ENCODE assay signal across 27 mouse cellular contexts in genomic region chr6:142847914-142848674, GRCm38 (mm10). TPM values are rescaled to one million over a fixed set of nuclear protein-coding genes. Genes with fewer than 3 reads are reported as not detected.
DNase-seq lines count a peak whose midpoint lies in the region; ATAC-seq lines count a peak whose summit lies in the region.
"Had no signal": no experiment of that assay in that cellular context is flagged by ENCODE, and none has a peak within 500 bp of the region (broad histone marks: within the 10 kb centered on the region; RNA-seq: fewer than 3 reads in every experiment).

No protein-coding gene starts in this region.

- WGBS in embryonic facial prominence, embryonic 10.5 days: 83% methylated on average over 8 of the region's 8 CpGs

- H3K4me1 ChIP-seq in embryonic facial prominence, embryonic 10.5 days: no peaks in the 10 kb centered on the region
- H3K4me1 ChIP-seq: embryonic facial prominence, embryonic 12.5 days; limb, embryonic 13.5 days; liver, embryonic 13.5 days had no signal

- DNase-seq in frontal cortex, postnatal 25 days (ENCODE audit: low spot score in 2 of 2): no peak
- peak; percentile 36 for DNase-seq in thymus, postnatal 0 days (ENCODE audit: low spot score)
- no peak for DNase-seq in thymus, postnatal 4 days
- no peak for DNase-seq in embryonic facial prominence, embryonic 10.5 days (ENCODE audit: low spot score)
- no peak for DNase-seq in Muller cell, postnatal 12 days (ENCODE audit: inconsistent ontology term)
- DNase-seq in kidney, adult 18-20 months: no peak
- DNase-seq: adrenal gland, postnatal 25 days; cerebellum, adult 11 months; cerebellum, adult 9-11 months; heart, adult 18-20 months; kidney, adult 9 months; kidney, postnatal 14 days; liver, embryonic 13.5 days; lung, embryonic 14.5 days; lung, postnatal 36 days had no signal

- H3K27ac ChIP-seq in embryonic facial prominence, embryonic 10.5 days (replicated peaks): no peak overlapping the region
- H3K27ac ChIP-seq: embryonic facial prominence, embryonic 12.5 days; hindbrain, embryonic 13.5 days; layer of hippocampus, adult 2 months; limb, embryonic 13.5 days; liver, embryonic 13.5 days had no signal

- H3K36me3 ChIP-seq in embryonic facial prominence, embryonic 10.5 days (replicated peaks): no peaks in the 10 kb centered on the region
- H3K36me3 ChIP-seq: embryonic facial prominence, embryonic 12.5 days; limb, embryonic 13.5 days; liver, embryonic 13.5 days had no signal

- no peaks in the 10 kb centered on the region for H3K9me3 ChIP-seq in embryonic facial prominence, embryonic 10.5 days
- H3K9me3 ChIP-seq: embryonic facial prominence, embryonic 12.5 days; hindbrain, embryonic 13.5 days; limb, embryonic 13.5 days; liver, embryonic 13.5 days had no signal

- no peaks in the 10 kb centered on the region for H3K27me3 ChIP-seq in embryonic facial prominence, embryonic 10.5 days (replicated peaks; ENCODE audit: low read depth, poor library complexity, severe bottlenecking)
- H3K27me3 ChIP-seq: embryonic facial prominence, embryonic 12.5 days; hindbrain, embryonic 13.5 days; limb, embryonic 13.5 days; liver, embryonic 13.5 days had no signal

- peak; percentile 28; the same call in 1 of the 2 replicates for ATAC-seq in frontal cortex, adult (ENCODE audit: low TSS enrichment)
- peak; percentile 71 for ATAC-seq in megakaryocyte progenitor cell, adult 5-6 weeks (replicated peaks; ENCODE audit: poor library complexity)
- ATAC-seq: midbrain, embryonic 16.5 days had no signal

- H3K4me3 ChIP-seq in embryonic facial prominence, embryonic 10.5 days: no peak overlapping the region
- H3K4me3 ChIP-seq: embryonic facial prominence, embryonic 12.5 days; hindbrain, embryonic 13.5 days; layer of hippocampus, adult 2 months; limb, embryonic 13.5 days; liver, embryonic 13.5 days; myocyte had no signal

RNA-seq across cellular contexts. Expression of gene Sult6b2, which starts 43.8 kb away (rescaled TPM):
- polyA plus RNA-seq in thymus, postnatal 0 days (2015; fragmentation: Nextera tagmentation; extraction: Ambion mirVana): 0.14 TPM in 1 of 2 replicates, not detected in the other
- not detected in 2 replicates for total RNA-seq in megakaryocyte progenitor cell, adult 5-6 weeks (2015)
- total RNA-seq in megakaryocyte progenitor cell, adult 5-6 weeks (2017): not detected in 2 replicates
- polyA plus RNA-seq in embryonic facial prominence, embryonic 10.5 days (2016; fragmentation: Nextera tagmentation; extraction: Ambion mirVana): not detected in 2 replicates
- total RNA-seq: adrenal gland, postnatal 25 days; gastrocnemius, adult 8-10 months; heart, adult 18-20 months; megakaryocyte-erythroid progenitor cell, adult 5-6 weeks had no signal
- polyA plus RNA-seq: embryonic facial prominence, embryonic 12.5 days; limb, embryonic 13.5 days; liver, embryonic 13.5 days; lung, embryonic 14.5 days; myocyte; spleen, adult 2 months; stomach, embryonic 14.5 days had no signal
